Mouse (Mus musculus) limb, embryonic 11.5 days (tissue): ENCODE results near the gene Spata31d1b. TPM values are rescaled to one million over a fixed set of nuclear protein-coding genes. Genes with fewer than 3 reads are reported as not detected.

Experiments used
- ATAC-seq: fragments of 200-750 bp; cut with Nextera tagmentation; 2 replicates; pipeline ENCODE4 v1.8.0; 2017; ENCODE audit warnings: low read depth; ENCODE audit not compliant: insufficient number of reproducible peaks, low FRiP score, low TSS enrichment
- DNase-seq: peaks from one replicate; pipeline ENCODE4 v3.0.0-alpha.2; 2015; ENCODE audit warnings: low spot score
- H3K27ac ChIP-seq: fragments of 300-500 bp; sonication (generic); replicated peaks from 2 replicates; pipeline ENCODE4 v1.5.1; 2014; ENCODE audit warnings: low read depth, mild to moderate bottlenecking, low read length
- H3K27me3 ChIP-seq: fragments of 300-500 bp; sonication (generic); 2 replicates; pipeline ENCODE4 v1.6.1; 2014; ENCODE audit warnings: mild to moderate bottlenecking, low read length, mixed read lengths; ENCODE audit not compliant: control insufficient read depth, insufficient read depth
- H3K36me3 ChIP-seq: fragments of 300-500 bp; sonication (generic); 2 replicates; pipeline ENCODE4 v1.6.1; 2014; ENCODE audit warnings: mild to moderate bottlenecking, low read length, moderate library complexity, mixed read lengths; ENCODE audit not compliant: control insufficient read depth, insufficient read depth
- H3K4me1 ChIP-seq: fragments of 300-500 bp; sonication (generic); 2 replicates; pipeline ENCODE4 v1.6.1; 2014; ENCODE audit warnings: low read length, mixed read lengths; ENCODE audit not compliant: control insufficient read depth, insufficient read depth
- H3K4me2 ChIP-seq: fragments of 300-500 bp; sonication (generic); 2 replicates; pipeline ENCODE4 v1.6.1; 2014; ENCODE audit warnings: low read depth, mild to moderate bottlenecking, moderate library complexity; ENCODE audit not compliant: severe bottlenecking
- H3K4me3 ChIP-seq: fragments of 300-500 bp; sonication (generic); 2 replicates; pipeline ENCODE4 v1.5.1; 2014; ENCODE audit warnings: low read depth, low read length
- H3K9ac ChIP-seq: fragments of 300-500 bp; sonication (generic); 2 replicates; pipeline ENCODE4 v1.6.1; 2014; ENCODE audit warnings: mild to moderate bottlenecking, low read length
- H3K9me3 ChIP-seq: fragments of 300-500 bp; sonication (generic); 2 replicates; pipeline ENCODE4 v1.6.1; 2016; ENCODE audit warnings: low read length; ENCODE audit not compliant: control insufficient read depth
- WGBS: fragments of 180-500 bp; shearing (Covaris S2); extraction: QIAGEN DNeasy Blood & Tissue Kit; methylation state at CpG from one replicate; pipeline ENCODE4 v1.1.7; 2014; 5-methylcytosine and 5-hydroxymethylcytosine counted together
- polyA plus RNA-seq: library from polyadenylated mRNA; unstranded; fragments of >200 nt; fragmentation: Nextera tagmentation; extraction: Ambion mirVana; gene quantifications from 2 replicates; pipeline ENCODE4 v1.2.1, GENCODE M21; 2014

Spata31d1b gene
- polyA plus RNA-seq, 1 experiment from 2014 or later, result not detected

DNA sequence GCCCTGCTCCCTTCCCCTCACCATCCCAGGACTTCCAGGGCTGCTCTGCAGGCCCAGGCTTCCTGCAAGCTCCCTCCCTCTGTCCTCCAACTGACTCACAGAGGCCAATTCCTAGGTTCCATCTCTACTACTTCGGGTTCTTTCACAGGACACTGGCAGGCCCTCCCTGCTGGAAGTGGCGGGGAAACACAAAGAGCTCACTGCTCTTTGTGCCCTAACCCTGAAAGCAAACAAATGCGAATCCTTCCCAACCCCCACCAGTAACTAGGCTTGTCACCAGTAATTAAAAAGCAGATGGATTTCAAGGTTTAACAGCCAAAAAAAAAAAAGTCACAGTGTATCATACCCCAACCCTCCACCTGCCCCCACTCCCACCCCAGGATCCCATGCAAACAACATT, 37.9 kb upstream of the Spata31d1b start:
- peak; percentile 57 for DNase-seq
- no peak for ATAC-seq
- Histone ChIP-seq H3K4me3 (peak overlapping the region; percentile 75), H3K4me2 (peak overlapping the region; percentile 80), H3K9ac (peak overlapping the region; percentile 82), H3K27me3 (no peaks in the 10 kb centered on the region), H3K27ac (no peak overlapping the region), H3K9me3 (no peaks in the 10 kb centered on the region), H3K4me1 (peaks cover 6% of the 10 kb centered on the region), H3K36me3 (peaks cover 2% of the 10 kb centered on the region; the same call in 1 of the 2 replicates)
- WGBS, result 4% methylated on average over 3 of the region's 3 CpGs

DNA sequence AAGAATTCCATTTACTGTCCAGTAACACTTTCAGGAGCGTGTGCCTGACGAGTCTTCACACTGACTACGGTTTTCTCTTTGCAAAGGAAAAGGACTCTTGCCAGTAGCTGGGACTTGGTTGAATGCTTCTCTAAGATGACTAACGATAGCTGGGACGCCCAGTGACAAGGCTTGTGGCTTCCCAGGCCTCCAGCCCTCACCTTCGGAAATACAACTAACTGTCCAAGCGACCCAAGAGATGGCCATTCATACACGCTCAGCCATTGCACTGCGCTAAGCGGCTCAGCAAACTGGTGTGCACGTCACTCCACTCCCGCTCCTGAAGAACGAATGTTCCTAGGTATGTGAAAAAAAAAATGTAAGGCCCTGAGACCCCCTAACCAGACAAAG, 37.3 kb upstream of the Spata31d1b start:
- H3K9ac ChIP-seq, result peak overlapping the region; percentile 82
- H3K9me3 ChIP-seq, result no peaks in the 10 kb centered on the region
- no peak for ATAC-seq
- DNase-seq, result peak; percentile 72
- 1% methylated on average over 13 of the region's 13 CpGs for WGBS
- H3K4me3 ChIP-seq, result peak overlapping the region; percentile 75
- H3K27ac ChIP-seq, result peak overlapping the region; percentile 65; the same call in 1 of the 2 replicates
- H3K4me2 ChIP-seq, result peak overlapping the region; percentile 80
- peaks cover 6% of the 10 kb centered on the region for H3K4me1 ChIP-seq
- H3K36me3 ChIP-seq, result peaks cover 2% of the 10 kb centered on the region; the same call in 1 of the 2 replicates
- no peaks in the 10 kb centered on the region for H3K27me3 ChIP-seq

DNA sequence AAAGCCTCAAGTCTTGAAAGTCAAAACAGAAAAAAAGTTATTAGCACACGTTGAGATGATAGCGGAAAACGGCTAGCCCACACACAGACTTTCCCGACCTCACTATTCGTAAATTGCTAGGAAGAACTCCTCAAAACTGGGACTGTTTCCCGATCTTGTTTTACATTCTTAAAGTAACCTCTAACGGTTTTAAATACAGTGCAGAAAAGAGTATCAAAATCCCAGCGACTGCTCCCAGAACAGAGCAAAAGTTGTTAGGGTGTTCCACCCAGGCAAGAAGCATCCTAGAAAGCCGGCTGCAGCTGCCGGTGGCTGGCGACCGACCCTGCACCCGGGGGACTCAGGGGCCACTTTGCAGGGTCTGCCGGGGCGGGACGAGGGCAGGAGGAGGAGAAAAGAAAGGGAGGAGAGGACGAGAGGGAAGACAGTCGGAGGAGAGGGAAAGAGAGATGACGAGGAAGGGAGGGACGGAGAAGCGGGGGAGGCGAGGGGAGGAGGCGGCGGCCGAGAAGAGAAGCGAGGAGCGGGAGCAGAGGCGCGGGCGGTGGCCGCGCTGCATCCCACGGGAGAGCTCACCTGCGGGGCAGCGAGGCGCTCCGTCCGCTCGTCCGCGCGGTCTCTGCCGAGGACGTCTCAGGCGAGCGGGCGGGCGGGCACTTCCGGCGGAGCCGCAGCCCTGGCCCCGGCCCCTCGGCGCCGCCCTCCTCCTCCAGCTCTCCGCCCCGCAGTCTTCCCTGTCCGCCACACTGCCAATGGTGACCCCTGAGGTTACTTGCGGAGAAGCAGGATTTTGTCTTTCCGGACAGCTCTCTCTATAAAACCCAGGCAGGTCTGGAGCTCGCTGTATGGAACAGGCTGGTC, 36.7 kb upstream of the Spata31d1b start, which contains the start of gene Golm1:
Gene Golm1 (minus strand): TSS at position 661 of the 861 bp plus-strand sequence.
- Histone ChIP-seq H3K4me2 (peak within 1 kb of the TSS; percentile 80), H3K4me1 (peaks cover 6% of the 10 kb centered on the region), H3K36me3 (peaks cover 2% of the 10 kb centered on the region; the same call in 1 of the 2 replicates), H3K9ac (peak within 1 kb of the TSS; percentile 82), H3K4me3 (peak within 1 kb of the TSS; percentile 75), H3K27me3 (no peaks in the 10 kb centered on the region), H3K27ac (peak within 1 kb of the TSS; percentile 65), H3K9me3 (no peaks in the 10 kb centered on the region)
- DNase-seq, result peak; percentile 79
- ATAC-seq, result peak; percentile 85
- WGBS, result under 1% methylated on average over 47 of the region's 61 CpGs

DNA sequence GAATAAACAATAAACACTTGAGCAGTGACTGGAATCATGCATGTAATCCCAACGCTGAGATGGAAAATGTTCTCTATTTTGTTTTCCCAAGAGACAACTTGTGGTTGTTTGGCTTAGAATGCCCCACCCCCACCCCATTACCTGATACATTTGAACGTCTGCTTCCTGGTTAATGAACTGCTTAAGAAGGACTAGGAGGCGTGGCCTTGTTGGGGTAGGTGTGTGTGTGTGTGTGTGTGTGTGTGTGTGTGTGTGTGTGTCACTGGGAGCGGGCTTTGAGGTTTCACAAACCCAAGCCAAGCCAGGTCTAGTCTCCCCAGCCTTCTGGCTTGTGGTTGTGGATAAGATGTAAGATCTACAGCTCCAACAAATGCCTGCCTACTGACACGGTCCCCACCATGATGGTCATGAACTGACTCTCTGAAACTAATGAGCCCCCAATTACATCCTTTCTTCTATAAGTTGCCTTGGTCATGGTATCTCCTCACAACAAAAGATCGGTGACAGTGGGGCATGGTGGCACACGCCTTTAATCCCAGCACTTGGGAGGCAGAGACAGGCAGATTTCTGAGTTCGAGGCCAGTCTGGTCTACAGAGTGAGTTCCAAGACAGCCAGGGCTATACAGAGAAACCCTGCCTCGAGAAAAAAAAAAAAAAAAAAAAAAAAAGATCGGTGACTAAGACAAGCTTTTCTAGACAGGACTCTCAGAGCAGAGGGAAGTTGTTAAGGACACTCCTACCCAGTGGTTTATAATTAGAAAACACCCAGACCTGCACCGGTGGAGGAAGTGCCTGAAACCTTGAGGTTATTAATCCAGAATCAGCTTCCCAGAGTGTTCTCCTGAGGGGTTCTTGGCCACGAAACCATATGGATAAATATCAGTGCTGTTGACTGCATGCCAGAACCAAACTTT, 35.5 kb upstream of the Spata31d1b start:
- WGBS, result 79% methylated on average over 12 of the region's 12 CpGs
- Histone ChIP-seq H3K9ac (no peak overlapping the region), H3K36me3 (peaks cover 2% of the 10 kb centered on the region; the same call in 1 of the 2 replicates), H3K9me3 (no peaks in the 10 kb centered on the region), H3K4me1 (peaks cover 6% of the 10 kb centered on the region), H3K4me3 (no peak overlapping the region), H3K27ac (no peak overlapping the region), H3K4me2 (no peak overlapping the region), H3K27me3 (no peaks in the 10 kb centered on the region)
- no peak for ATAC-seq
- no peak for DNase-seq

DNA sequence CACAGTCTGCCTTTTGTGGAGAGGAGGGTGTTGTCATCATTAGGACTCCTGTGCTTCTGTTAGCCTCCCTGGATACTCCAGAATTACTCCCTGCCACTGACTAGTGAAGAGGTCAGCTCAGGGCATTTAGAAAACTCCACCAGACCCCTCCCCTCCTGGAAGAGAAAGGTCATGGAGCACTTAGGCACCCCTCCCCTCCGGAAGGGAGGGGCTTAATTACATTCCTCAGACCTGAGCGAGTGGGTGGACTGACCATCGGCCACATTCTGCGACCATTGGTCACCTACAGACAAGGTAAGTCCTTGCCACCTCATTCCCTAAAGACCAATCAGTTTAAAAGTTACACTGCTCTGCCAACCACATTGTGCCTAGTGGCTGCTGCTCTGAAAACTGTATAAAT, 32.8 kb upstream of the Spata31d1b start:
- H3K4me1 ChIP-seq, result no peaks in the 10 kb centered on the region
- H3K4me2 ChIP-seq, result no peak overlapping the region
- no peak overlapping the region for H3K27ac ChIP-seq
- DNase-seq (no peak), ATAC-seq (no peak)
- H3K9me3 ChIP-seq, result no peaks in the 10 kb centered on the region
- no peaks in the 10 kb centered on the region for H3K27me3 ChIP-seq
- H3K9ac ChIP-seq, result no peak overlapping the region
- H3K36me3 ChIP-seq, result no peaks in the 10 kb centered on the region
- H3K4me3 ChIP-seq, result no peak overlapping the region
- WGBS, result 47% methylated on average over 4 of the region's 4 CpGs

DNA sequence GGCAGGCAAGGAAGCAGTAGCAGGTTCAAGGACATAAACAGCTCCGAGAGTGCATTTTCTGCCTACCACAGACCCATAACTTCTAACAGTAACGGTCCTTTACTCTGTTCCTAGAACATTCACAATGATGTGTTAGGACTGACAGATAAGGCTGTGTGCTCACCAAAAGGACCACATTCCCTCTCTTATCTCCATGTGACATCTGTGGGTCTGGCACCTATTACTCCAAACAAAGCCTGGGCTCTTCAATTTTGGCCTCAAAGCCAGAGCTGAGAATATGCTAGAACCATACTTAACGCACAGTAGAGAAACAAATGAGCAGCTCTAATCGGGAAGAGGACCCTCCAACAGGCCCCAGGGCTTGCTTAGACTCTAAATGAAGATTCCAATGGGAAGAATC, 32.2 kb upstream of the Spata31d1b start:
- H3K4me2 ChIP-seq, result no peak overlapping the region
- H3K4me3 ChIP-seq, result no peak overlapping the region
- ATAC-seq, result no peak
- H3K4me1 ChIP-seq, result no peaks in the 10 kb centered on the region
- H3K27ac ChIP-seq, result no peak overlapping the region
- no peaks in the 10 kb centered on the region for H3K36me3 ChIP-seq
- no peak for DNase-seq
- H3K9ac ChIP-seq, result no peak overlapping the region
- H3K27me3 ChIP-seq, result no peaks in the 10 kb centered on the region
- no peaks in the 10 kb centered on the region for H3K9me3 ChIP-seq
- 62% methylated on average over 4 of the region's 4 CpGs for WGBS

DNA sequence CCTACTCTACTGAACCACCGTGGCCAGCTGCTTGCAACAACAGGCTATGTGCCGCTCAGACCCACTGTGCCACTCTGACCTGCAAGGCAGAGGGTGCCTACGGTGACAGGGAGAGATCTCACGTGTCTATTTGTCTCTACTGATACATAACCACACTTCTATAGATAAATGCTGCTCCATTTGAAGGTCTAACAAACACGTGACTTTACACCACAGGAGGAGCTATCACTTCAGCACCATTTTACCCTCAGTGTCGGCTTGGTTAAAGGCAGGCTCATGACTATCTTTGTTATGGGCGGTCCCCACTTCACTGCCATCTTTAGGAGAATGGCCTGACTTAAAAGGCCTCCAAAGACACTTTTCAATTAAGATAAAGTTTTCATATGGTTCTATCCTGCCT, 29.5 kb upstream of the Spata31d1b start:
- ATAC-seq (no peak), DNase-seq (no peak)
- Histone ChIP-seq H3K36me3 (no peaks in the 10 kb centered on the region), H3K27ac (no peak overlapping the region), H3K4me3 (no peak overlapping the region), H3K9ac (no peak overlapping the region), H3K9me3 (no peaks in the 10 kb centered on the region), H3K4me1 (no peaks in the 10 kb centered on the region), H3K4me2 (no peak overlapping the region), H3K27me3 (no peaks in the 10 kb centered on the region)
- WGBS, result 32% methylated on average over 7 of the region's 7 CpGs

DNA sequence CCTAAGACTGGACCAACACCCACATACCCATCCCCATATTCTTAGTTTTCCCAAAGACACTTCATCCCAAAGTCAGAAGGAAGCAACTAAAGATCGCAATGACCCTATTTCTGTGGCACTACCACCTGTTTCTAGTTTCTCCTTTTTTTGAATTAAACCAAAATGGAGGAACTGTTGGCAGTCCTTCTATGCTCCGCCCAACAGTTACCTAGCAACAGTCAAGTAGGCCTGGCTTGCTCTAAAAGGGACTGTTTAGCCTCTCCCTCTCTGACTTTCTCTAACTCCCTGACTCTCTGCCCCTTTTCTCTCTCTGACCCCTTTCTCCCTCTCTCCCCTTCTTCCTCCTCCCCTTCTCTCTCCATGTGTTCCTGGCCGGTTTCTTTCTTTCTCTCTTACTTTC, 26.8 kb upstream of the Spata31d1b start:
- no peak for DNase-seq
- no peak overlapping the region for H3K4me3 ChIP-seq
- no peaks in the 10 kb centered on the region for H3K9me3 ChIP-seq
- 85% methylated on average over 3 of the region's 3 CpGs for WGBS
- no peak for ATAC-seq
- H3K9ac ChIP-seq, result no peak overlapping the region
- no peaks in the 10 kb centered on the region for H3K27me3 ChIP-seq
- H3K4me1 ChIP-seq, result no peaks in the 10 kb centered on the region
- no peak overlapping the region for H3K27ac ChIP-seq
- H3K4me2 ChIP-seq, result no peak overlapping the region
- H3K36me3 ChIP-seq, result no peaks in the 10 kb centered on the region
